Mouse (Mus musculus): ENCODE measurements around the gene Hepacam2.
"Not testable (repeated sequence)": the region's sequence is repeated elsewhere in the genome, so short reads cannot be mapped to it uniquely, and the experiment has no call there.

Gene Hepacam2

GRCm38 (mm10) chr6:3463026-3463425, 35.1 kb downstream of the Hepacam2 start:
- DNase-seq = no peak

GRCm38 (mm10) chr6:3455944-3456536, 42.1 kb downstream of the Hepacam2 start:
- DNase-seq = peak; percentile 16

GRCm38 (mm10) chr6:3454421-3454820, 43.7 kb downstream of the Hepacam2 start:
- DNase-seq = no peak

- DNase-seq = peak; percentile 75
Observed at GRCm38 (mm10) chr6:3447404-3447803, 50.7 kb downstream of the Hepacam2 start.

- DNase-seq = peak; percentile 9
Observed at GRCm38 (mm10) chr6:3443905-3444304, 54.2 kb downstream of the Hepacam2 start.

GRCm38 (mm10) chr6:3436087-3436486, 62.0 kb downstream of the Hepacam2 start:
- no peak for DNase-seq

- DNase-seq = not testable (repeated sequence)
Observed at GRCm38 (mm10) chr6:3430976-3431375, 67.1 kb downstream of the Hepacam2 start.

- no peak for DNase-seq
Observed at GRCm38 (mm10) chr6:3427047-3427446, 71.1 kb downstream of the Hepacam2 start.

GRCm38 (mm10) chr6:3425333-3425732, 72.8 kb downstream of the Hepacam2 start:
- not testable (repeated sequence) for DNase-seq

- not testable (repeated sequence) for DNase-seq
Observed at GRCm38 (mm10) chr6:3424613-3425277, 73.4 kb downstream of the Hepacam2 start.
